Mouse (Mus musculus) central nervous system, embryonic 18 days (tissue): ENCODE data around the gene Pth. TPM values are rescaled to one million over a fixed set of nuclear protein-coding genes. Genes with fewer than 3 reads are reported as not detected.

Experiments used
- polyA plus RNA-seq: library from polyadenylated mRNA; depleted of rRNA; stranded (reverse); fragments of >200 nt; gene quantifications from 2 replicates; pipeline ENCODE4 v1.2.3, GENCODE M21; 2012; rRNA removed

The Pth gene
- not detected in 2 replicates for polyA plus RNA-seq

DNA sequence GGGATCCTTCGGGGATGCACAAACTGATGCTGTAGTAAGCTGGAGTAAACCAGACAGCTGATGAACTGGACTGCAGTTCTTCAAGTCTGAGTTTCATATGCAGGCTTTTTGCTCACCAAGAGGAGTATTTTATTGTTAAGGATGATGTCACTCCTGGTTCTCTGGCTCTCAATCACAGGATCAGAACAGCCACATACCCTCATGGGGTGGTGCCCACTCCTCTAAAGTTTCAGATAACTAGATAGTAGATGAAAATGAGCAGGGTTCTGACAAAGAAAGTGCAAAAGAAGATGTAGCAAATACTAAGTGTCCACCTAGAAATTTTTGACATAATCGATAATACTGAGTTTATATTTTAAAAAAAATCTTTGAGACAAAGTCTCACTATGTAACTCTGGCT is at the start of gene Pth:
Gene Pth (minus strand): TSS at position 101 of the 400 bp plus-strand sequence.

GRCm38 (mm10) chr7:113368746-113369619 is 19.4 kb downstream of the Pth start, which contains the start of gene Btbd10:
Btbd10 (minus strand) TSS chr7:113369392.

Other genes starting within 250 kb of the Pth start
- 26.8 and 29.9 TPM in 2 replicates for gene Arntl, start 181.1 kb downstream of the Pth start, polyA plus RNA-seq
- 67.1 and 75.4 TPM in 2 replicates for gene Btbd10, start 19.2 kb downstream of the Pth start, polyA plus RNA-seq
- 70.8 and 74.5 TPM in 2 replicates for gene Far1, start 125.3 kb upstream of the Pth start, polyA plus RNA-seq